Mouse (Mus musculus) testis, adult 2 months (tissue): Measurements from ENCODE around the gene Sp9. TPM values are rescaled to one million over a fixed set of nuclear protein-coding genes. Genes with fewer than 3 reads are reported as not detected.

ENCODE experiments used
- H3K27ac ChIP-seq: fragments of 200-500 bp; 2 replicates; pipeline ENCODE4 v1.5.1; 2012; ENCODE audit warnings: low read depth, low read length; ENCODE audit not compliant: control insufficient read depth, insufficient read depth
- H3K27me3 ChIP-seq: fragments of 200-500 bp; 2 replicates; pipeline ENCODE4 v1.6.1; 2012; ENCODE audit warnings: mild to moderate bottlenecking, low read length, moderate library complexity; ENCODE audit not compliant: control insufficient read depth, insufficient read depth
- H3K36me3 ChIP-seq: fragments of 200-500 bp; 2 replicates; pipeline ENCODE4 v1.6.1; 2012; ENCODE audit warnings: mild to moderate bottlenecking, low read length; ENCODE audit not compliant: control insufficient read depth, insufficient read depth
- H3K4me1 ChIP-seq: fragments of 200-500 bp; 2 replicates; pipeline ENCODE4 v1.6.1; 2012; ENCODE audit warnings: low read length; ENCODE audit not compliant: control insufficient read depth, insufficient read depth
- H3K4me3 ChIP-seq: fragments of 200-500 bp; 2 replicates; pipeline ENCODE4 v1.5.1; 2012; ENCODE audit warnings: low read depth, mild to moderate bottlenecking, low read length, moderate library complexity, mixed read lengths; ENCODE audit not compliant: control insufficient read depth
- CTCF ChIP-seq: fragments of 200-500 bp; IDR thresholded peaks from 2 replicates; pipeline ENCODE4 v1.5.1; 2012; ENCODE audit warnings: low read depth, mild to moderate bottlenecking, inconsistent platforms, low read length, moderate library complexity; ENCODE audit not compliant: control insufficient read depth, insufficient read depth, insufficient replicate concordance
- POLR2A ChIP-seq: fragments of 200-500 bp; IDR thresholded peaks from 2 replicates; pipeline ENCODE4 v1.6.1; 2012; ENCODE audit warnings: low read depth, mild to moderate bottlenecking, inconsistent platforms, low read length, moderate library complexity; ENCODE audit not compliant: control insufficient read depth
- polyA plus RNA-seq: library from polyadenylated mRNA; depleted of rRNA; stranded (reverse); fragments of >200 nt; gene quantifications from 2 replicates; pipeline ENCODE4 v1.2.3, GENCODE M21; 2012

The Sp9 gene
- polyA plus RNA-seq, 1 experiment = 0.02 TPM

DNA sequence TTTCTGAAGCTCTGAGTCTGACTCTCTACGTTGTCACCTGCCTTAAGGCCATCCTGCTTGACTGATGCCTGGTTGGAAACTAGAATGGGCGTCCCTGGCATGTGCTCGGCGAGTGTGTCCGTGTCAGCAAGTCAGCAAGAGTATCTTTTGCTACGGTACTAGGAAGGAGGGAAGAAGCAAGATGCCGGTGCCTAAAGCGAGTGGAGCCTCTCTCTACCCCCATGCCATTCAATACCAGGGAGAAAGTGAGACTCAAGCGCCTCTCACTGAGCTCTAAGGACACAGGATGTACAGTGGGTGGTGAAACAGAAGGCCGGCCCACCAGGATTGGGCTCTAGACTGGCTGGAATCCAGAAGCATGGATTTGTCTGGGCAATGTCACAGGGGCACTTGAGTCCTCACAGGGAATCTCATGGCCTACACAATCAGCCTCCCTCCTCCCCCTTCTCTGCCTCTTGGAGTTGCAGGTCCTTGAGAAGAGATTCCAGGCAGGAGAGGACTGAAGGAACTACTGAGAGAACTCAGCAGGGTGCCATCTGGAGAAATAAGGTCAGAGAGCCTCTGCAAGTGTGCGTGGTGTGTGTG lies 7.0 kb upstream of the Sp9 start:
- no peaks in the 10 kb centered on the region; the same call in none of the 2 replicates for H3K27me3 ChIP-seq
- peaks cover 7% of the 10 kb centered on the region for H3K4me1 ChIP-seq
- no peak overlapping the region for H3K27ac ChIP-seq
- H3K4me3 ChIP-seq = no peak overlapping the region
- no peaks in the 10 kb centered on the region for H3K36me3 ChIP-seq
- TF ChIP-seq CTCF = no peak
- no peak for TF ChIP-seq POLR2A

GRCm38 (mm10) chr2:73266011-73266410 lies 5.7 kb upstream of the Sp9 start:
- Histone ChIP-seq H3K4me1 (peaks cover 7% of the 10 kb centered on the region), H3K27ac (no peak overlapping the region), H3K27me3 (peaks cover 2% of the 10 kb centered on the region), H3K36me3 (no peaks in the 10 kb centered on the region), H3K4me3 (no peak overlapping the region)
- TF ChIP-seq POLR2A = no peak
- TF ChIP-seq CTCF = no peak

DNA sequence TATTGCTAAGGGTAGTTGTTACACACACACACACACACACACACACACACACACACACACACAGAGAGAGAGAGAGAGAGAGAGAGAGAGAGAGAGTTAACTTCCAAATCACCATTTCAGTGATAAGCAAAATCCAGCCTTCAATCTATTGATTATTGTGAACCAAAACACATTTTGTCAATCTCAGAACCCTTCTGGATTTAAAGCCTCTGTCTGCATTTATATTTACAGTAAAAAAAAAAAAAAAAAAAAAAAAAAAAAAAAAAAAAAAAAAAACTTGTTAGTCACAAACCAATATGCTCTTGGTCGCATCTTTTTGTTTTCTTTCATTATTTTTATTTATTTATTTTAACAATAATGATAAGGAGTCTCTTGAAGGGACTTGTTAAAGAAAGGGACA lies 5.1 kb upstream of the Sp9 start:
- Histone ChIP-seq H3K4me1 (peaks cover 10% of the 10 kb centered on the region), H3K4me3 (no peak overlapping the region), H3K36me3 (no peaks in the 10 kb centered on the region), H3K27me3 (peaks cover 2% of the 10 kb centered on the region), H3K27ac (no peak overlapping the region)
- TF ChIP-seq POLR2A (no peak), CTCF (no peak)

DNA sequence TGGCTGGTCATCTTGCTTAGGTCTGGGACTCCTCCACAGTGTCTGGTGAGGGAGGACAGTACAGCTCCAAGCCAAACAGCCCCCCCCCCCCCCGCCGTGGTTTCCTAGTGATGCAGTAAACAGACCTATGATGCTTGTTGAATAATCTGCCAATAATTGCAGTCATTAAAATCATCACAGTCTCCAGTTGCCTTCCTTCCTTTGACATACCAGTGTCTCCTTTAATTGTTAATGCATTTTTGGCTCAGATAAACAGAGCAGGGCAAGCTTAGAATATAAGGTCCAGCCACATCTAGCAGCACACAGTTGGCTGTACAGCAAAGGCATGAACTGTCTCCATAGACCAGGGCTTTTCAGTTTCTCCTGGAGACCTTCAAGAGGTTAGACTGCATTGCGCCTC lies 4.5 kb upstream of the Sp9 start:
- TF ChIP-seq POLR2A = no peak
- no peak for TF ChIP-seq CTCF
- H3K27ac ChIP-seq = no peak overlapping the region
- H3K27me3 ChIP-seq = peaks cover 2% of the 10 kb centered on the region
- peaks cover 12% of the 10 kb centered on the region for H3K4me1 ChIP-seq
- no peaks in the 10 kb centered on the region for H3K36me3 ChIP-seq
- H3K4me3 ChIP-seq = no peak overlapping the region

DNA sequence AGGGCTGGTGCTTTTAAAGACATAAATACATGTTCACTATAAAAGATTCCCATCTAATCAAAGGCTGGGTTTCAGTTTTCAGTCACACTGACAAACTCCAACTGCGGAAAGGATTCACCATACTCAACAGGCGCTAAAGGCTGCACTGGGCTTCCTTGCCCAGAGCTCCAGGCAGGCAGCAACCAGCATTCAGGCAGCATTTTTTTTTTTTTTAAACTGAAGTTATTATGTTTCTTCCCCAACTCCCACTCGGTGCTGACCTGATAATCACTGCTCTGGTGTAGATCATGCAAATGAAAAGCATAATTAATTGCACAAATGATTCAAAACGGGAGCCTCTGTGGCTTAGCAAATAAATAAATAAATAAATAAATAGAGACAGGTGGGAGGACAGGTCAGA lies 3.9 kb upstream of the Sp9 start:
- Histone ChIP-seq H3K4me3 (no peak overlapping the region), H3K27ac (no peak overlapping the region), H3K27me3 (peaks cover 2% of the 10 kb centered on the region), H3K36me3 (no peaks in the 10 kb centered on the region), H3K4me1 (peaks cover 16% of the 10 kb centered on the region)
- TF ChIP-seq CTCF = no peak
- TF ChIP-seq POLR2A = no peak

GRCm38 (mm10) chr2:73268281-73268680 lies 3.4 kb upstream of the Sp9 start:
- Histone ChIP-seq H3K4me3 (no peak overlapping the region), H3K36me3 (no peaks in the 10 kb centered on the region), H3K27me3 (peaks cover 2% of the 10 kb centered on the region), H3K4me1 (peaks cover 20% of the 10 kb centered on the region), H3K27ac (no peak overlapping the region)
- TF ChIP-seq POLR2A (no peak), CTCF (no peak)

- TF ChIP-seq POLR2A = no peak
- no peak for TF ChIP-seq CTCF
- Histone ChIP-seq H3K36me3 (no peaks in the 10 kb centered on the region), H3K4me3 (no peak overlapping the region), H3K27ac (no peak overlapping the region), H3K4me1 (peaks cover 16% of the 10 kb centered on the region), H3K27me3 (peaks cover 2% of the 10 kb centered on the region)
Observed at GRCm38 (mm10) chr2:73268836-73269395, 2.8 kb upstream of the Sp9 start.

GRCm38 (mm10) chr2:73269666-73270065 lies 2.1 kb upstream of the Sp9 start:
- peaks cover 21% of the 10 kb centered on the region for H3K4me1 ChIP-seq
- no peak overlapping the region for H3K4me3 ChIP-seq
- TF ChIP-seq POLR2A (no peak), CTCF (no peak)
- H3K36me3 ChIP-seq = no peaks in the 10 kb centered on the region
- peaks cover 6% of the 10 kb centered on the region for H3K27me3 ChIP-seq
- no peak overlapping the region for H3K27ac ChIP-seq
